Mouse (Mus musculus) embryonic facial prominence, embryonic 11.5 days (tissue): Measurements from ENCODE around the gene Efhd2. TPM values are rescaled to one million over a fixed set of nuclear protein-coding genes. Genes with fewer than 3 reads are reported as not detected.

Experiments used
- ATAC-seq: fragments of 200-750 bp; cut with Nextera tagmentation; replicated peaks from 2 replicates; pipeline ENCODE4 v1.8.0; 2017; ENCODE audit warnings: low read depth; ENCODE audit not compliant: insufficient number of reproducible peaks, low FRiP score, low TSS enrichment
- DNase-seq: peaks from one replicate; pipeline ENCODE4 v3.0.0-alpha.2; 2015; ENCODE audit warnings: low spot score
- H3K27ac ChIP-seq: fragments of 300-500 bp; sonication (generic); replicated peaks from 2 replicates; pipeline ENCODE4 v1.5.1; 2014; ENCODE audit warnings: mild to moderate bottlenecking, low read depth, low read length, control low read depth
- H3K27me3 ChIP-seq: fragments of 300-500 bp; sonication (generic); 2 replicates; pipeline ENCODE4 v1.6.1; 2014; ENCODE audit warnings: mild to moderate bottlenecking, low read length, moderate library complexity, mixed read lengths; ENCODE audit not compliant: control insufficient read depth, insufficient read depth
- H3K36me3 ChIP-seq: fragments of 300-500 bp; sonication (generic); replicated peaks from 2 replicates; pipeline ENCODE4 v1.6.1; 2014; ENCODE audit warnings: low read depth, mild to moderate bottlenecking, low read length, moderate library complexity, mixed read lengths; ENCODE audit not compliant: control insufficient read depth, insufficient read depth
- H3K4me1 ChIP-seq: fragments of 300-500 bp; sonication (generic); 2 replicates; pipeline ENCODE4 v1.6.1; 2014; ENCODE audit warnings: low read length, mixed read lengths; ENCODE audit not compliant: control insufficient read depth, insufficient read depth
- H3K4me2 ChIP-seq: fragments of 300-500 bp; sonication (generic); 2 replicates; pipeline ENCODE4 v1.6.1; 2014; ENCODE audit warnings: low read depth, mild to moderate bottlenecking, control low read depth, low read length, moderate library complexity
- H3K4me3 ChIP-seq: fragments of 300-500 bp; sonication (generic); 2 replicates; pipeline ENCODE4 v1.5.1; 2014; ENCODE audit warnings: low read depth, low read length, control low read depth
- H3K9ac ChIP-seq: fragments of 300-500 bp; sonication (generic); replicated peaks from 2 replicates; pipeline ENCODE4 v1.6.1; 2014; ENCODE audit warnings: mild to moderate bottlenecking, control low read depth, low read length
- H3K9me3 ChIP-seq: fragments of 300-500 bp; sonication (generic); replicated peaks from 2 replicates; pipeline ENCODE4 v1.6.1; 2016; ENCODE audit warnings: mild to moderate bottlenecking, low read length, inconsistent platforms, mixed read lengths; ENCODE audit not compliant: control insufficient read depth
- WGBS: fragments of 180-500 bp; shearing (Covaris S2); extraction: QIAGEN DNeasy Blood & Tissue Kit; methylation state at CpG from one replicate; pipeline ENCODE4 v1.1.7; 2014; 5-methylcytosine and 5-hydroxymethylcytosine counted together
- polyA plus RNA-seq: library from polyadenylated mRNA; unstranded; fragments of >200 nt; fragmentation: Nextera tagmentation; extraction: Ambion mirVana; gene quantifications from 2 replicates; pipeline ENCODE4 v1.2.1, GENCODE M21; 2014

Gene Efhd2
- polyA plus RNA-seq, 1 experiment from 2014 or later = 18.2 TPM

GRCm38 (mm10) chr4:141893157-141893784, 18.6 kb upstream of the Efhd2 start:
- no peaks in the 10 kb centered on the region for H3K27me3 ChIP-seq
- DNase-seq (no peak), ATAC-seq (no peak)
- no peak overlapping the region for H3K4me2 ChIP-seq
- 84% methylated on average over 8 of the region's 8 CpGs for WGBS
- no peaks in the 10 kb centered on the region for H3K4me1 ChIP-seq
- no peaks in the 10 kb centered on the region for H3K36me3 ChIP-seq
- no peak overlapping the region for H3K9ac ChIP-seq
- H3K9me3 ChIP-seq = no peaks in the 10 kb centered on the region
- no peak overlapping the region for H3K4me3 ChIP-seq
- no peak overlapping the region for H3K27ac ChIP-seq

- 37% methylated on average over 6 of the region's 6 CpGs for WGBS
- ATAC-seq (no peak), DNase-seq (no peak)
Measured at GRCm38 (mm10) chr4:141886385-141886968, 11.8 kb upstream of the Efhd2 start.

GRCm38 (mm10) chr4:141885451-141885850, 10.7 kb upstream of the Efhd2 start:
- H3K4me3 ChIP-seq = no peak overlapping the region
- no peaks in the 10 kb centered on the region for H3K9me3 ChIP-seq
- no peak overlapping the region for H3K27ac ChIP-seq
- 74% methylated on average over 9 of the region's 9 CpGs for WGBS
- ATAC-seq (no peak), DNase-seq (no peak)
- no peak overlapping the region for H3K4me2 ChIP-seq
- no peaks in the 10 kb centered on the region for H3K4me1 ChIP-seq
- no peaks in the 10 kb centered on the region for H3K36me3 ChIP-seq
- no peak overlapping the region for H3K9ac ChIP-seq
- no peaks in the 10 kb centered on the region for H3K27me3 ChIP-seq

More at GRCm38 (mm10) chr4:141886385-141886968, 11.8 kb upstream of the Efhd2 start:
- Histone ChIP-seq H3K4me1 (no peaks in the 10 kb centered on the region), H3K9me3 (no peaks in the 10 kb centered on the region), H3K36me3 (no peaks in the 10 kb centered on the region), H3K27me3 (no peaks in the 10 kb centered on the region), H3K9ac (no peak overlapping the region), H3K4me2 (no peak overlapping the region), H3K27ac (no peak overlapping the region), H3K4me3 (no peak overlapping the region)

DNA sequence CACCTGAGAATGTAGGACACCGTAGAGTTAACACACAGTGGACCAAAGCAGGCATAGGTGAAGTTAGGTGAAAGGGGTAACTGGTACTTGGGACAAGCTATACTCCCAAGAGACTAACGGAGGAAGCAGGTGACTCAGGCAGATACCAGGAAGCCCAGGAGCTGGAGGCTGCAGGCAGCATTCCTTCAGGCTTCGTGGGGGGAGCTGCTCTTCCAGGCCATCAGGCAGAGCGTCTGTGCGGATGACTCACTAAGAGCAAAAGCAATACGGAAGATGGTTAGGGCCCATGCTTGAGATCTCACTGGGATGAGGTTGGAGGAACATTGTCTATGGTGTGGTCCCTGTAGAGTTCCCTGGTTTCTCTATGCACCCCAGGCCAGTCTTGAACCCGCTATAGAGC, 8.1 kb upstream of the Efhd2 start:
- Histone ChIP-seq H3K4me2 (no peak overlapping the region), H3K36me3 (no peaks in the 10 kb centered on the region), H3K9me3 (no peaks in the 10 kb centered on the region), H3K4me1 (no peaks in the 10 kb centered on the region), H3K27ac (no peak overlapping the region), H3K27me3 (no peaks in the 10 kb centered on the region), H3K4me3 (no peak overlapping the region), H3K9ac (no peak overlapping the region)
- ATAC-seq (no peak), DNase-seq (no peak)
- WGBS = 88% methylated on average over 7 of the region's 7 CpGs

DNA sequence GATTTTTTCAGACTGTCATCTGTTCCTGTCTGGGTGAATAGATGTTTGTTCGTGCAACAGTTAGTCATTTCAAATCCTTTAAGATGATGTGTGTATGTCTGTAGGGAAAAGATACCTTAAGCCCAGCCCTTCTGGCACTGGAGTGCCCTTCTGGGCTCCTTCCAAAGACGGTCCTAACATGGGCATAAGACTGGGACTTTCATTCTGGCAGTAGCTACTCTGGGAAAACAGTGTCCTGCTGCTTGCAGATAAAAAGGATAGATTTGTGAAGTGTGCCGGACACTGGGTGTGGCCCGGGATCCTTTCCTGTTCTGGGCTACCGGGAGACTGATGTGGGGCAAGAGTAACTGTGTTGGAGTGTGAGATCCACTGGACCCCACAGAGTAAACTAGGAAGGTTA, 7.2 kb upstream of the Efhd2 start:
- Histone ChIP-seq H3K36me3 (no peaks in the 10 kb centered on the region), H3K4me1 (no peaks in the 10 kb centered on the region), H3K9ac (no peak overlapping the region), H3K4me2 (no peak overlapping the region), H3K9me3 (no peaks in the 10 kb centered on the region), H3K4me3 (no peak overlapping the region), H3K27ac (no peak overlapping the region), H3K27me3 (no peaks in the 10 kb centered on the region)
- DNase-seq = no peak
- ATAC-seq = no peak
- 73% methylated on average over 5 of the region's 5 CpGs for WGBS

DNA sequence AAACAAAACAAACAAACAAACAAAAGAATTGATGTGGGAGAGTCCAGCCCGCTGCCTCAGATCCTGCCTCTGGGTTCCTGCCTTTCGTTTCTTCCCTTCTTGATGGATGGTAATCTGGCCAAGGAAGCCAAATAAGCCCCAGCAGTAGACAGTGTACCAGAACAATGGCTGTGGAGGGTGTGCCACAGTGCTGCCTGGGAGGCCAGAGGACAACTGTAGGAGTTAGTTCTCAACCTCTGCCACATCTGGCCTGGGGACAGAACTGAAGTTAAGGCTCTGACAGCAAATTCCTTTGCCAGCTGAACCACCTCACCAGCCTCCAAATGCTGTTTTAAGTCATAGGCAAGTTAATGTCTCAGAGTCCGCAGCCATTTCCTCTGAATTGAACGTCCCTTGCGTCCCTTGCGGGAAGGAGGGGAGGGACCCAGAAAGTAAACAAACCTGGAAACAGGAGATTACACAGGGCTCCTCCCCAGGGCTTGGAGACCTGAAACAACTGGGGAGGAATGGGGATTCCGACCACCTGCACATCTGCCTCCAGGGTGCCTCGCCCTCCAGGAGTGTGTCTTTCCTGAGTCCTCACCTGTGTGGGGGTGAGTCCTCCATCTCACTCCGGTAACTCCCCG, 6.7 kb upstream of the Efhd2 start:
- Histone ChIP-seq H3K27ac (no peak overlapping the region), H3K4me1 (no peaks in the 10 kb centered on the region), H3K4me3 (no peak overlapping the region), H3K9ac (no peak overlapping the region), H3K4me2 (no peak overlapping the region), H3K27me3 (no peaks in the 10 kb centered on the region), H3K36me3 (no peaks in the 10 kb centered on the region), H3K9me3 (no peaks in the 10 kb centered on the region)
- 49% methylated on average over 10 of the region's 10 CpGs for WGBS
- DNase-seq (no peak), ATAC-seq (no peak)

DNA sequence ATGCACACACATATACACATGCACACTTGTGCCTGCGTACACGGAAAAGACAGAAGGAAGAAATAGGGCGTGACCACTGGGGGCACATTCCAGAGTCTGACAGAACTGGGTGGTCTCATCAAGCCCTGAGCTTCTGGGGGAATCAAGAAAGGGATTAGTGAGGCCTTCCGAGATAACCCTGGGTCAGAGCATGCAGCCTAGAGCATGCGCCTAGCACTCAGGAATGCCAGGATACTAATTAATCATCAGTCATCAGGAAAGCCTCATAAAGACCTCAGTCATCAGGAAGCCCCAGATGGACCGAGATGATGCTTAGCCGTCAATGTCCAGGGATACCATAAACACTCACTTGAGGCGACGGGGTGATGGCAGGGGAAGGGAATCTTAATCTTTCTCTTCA, 5.2 kb upstream of the Efhd2 start:
- Histone ChIP-seq H3K27ac (no peak overlapping the region), H3K4me1 (no peaks in the 10 kb centered on the region), H3K9ac (no peak overlapping the region), H3K4me2 (no peak overlapping the region), H3K36me3 (no peaks in the 10 kb centered on the region), H3K4me3 (no peak overlapping the region), H3K9me3 (no peaks in the 10 kb centered on the region), H3K27me3 (no peaks in the 10 kb centered on the region)
- 63% methylated on average over 9 of the region's 9 CpGs for WGBS
- DNase-seq (no peak), ATAC-seq (no peak)

GRCm38 (mm10) chr4:141879074-141879473, 4.4 kb upstream of the Efhd2 start:
- H3K27me3 ChIP-seq = no peaks in the 10 kb centered on the region; the same call in 1 of the 2 replicates
- ATAC-seq (no peak), DNase-seq (no peak)
- no peaks in the 10 kb centered on the region for H3K4me1 ChIP-seq
- WGBS = 82% methylated on average over 4 of the region's 4 CpGs
- H3K27ac ChIP-seq = no peak overlapping the region
- no peaks in the 10 kb centered on the region for H3K9me3 ChIP-seq
- H3K4me2 ChIP-seq = no peak overlapping the region
- no peak overlapping the region for H3K4me3 ChIP-seq
- H3K36me3 ChIP-seq = no peaks in the 10 kb centered on the region
- H3K9ac ChIP-seq = no peak overlapping the region
